Comparison of ENCODE assay signal across 7 mouse cellular contexts in genomic region chr9:70012408-70012901, GRCm38 (mm10). TPM values are rescaled to one million over a fixed set of nuclear protein-coding genes. Genes with fewer than 3 reads are reported as not detected.
A peak's percentile ranks its signal among the peaks of the same experiment; 100 is the strongest.
DNase-seq lines count a peak whose midpoint lies in the region; ATAC-seq lines count a peak whose summit lies in the region.

Gene Gtf2a2 (plus strand): TSS chr9:70012550.

- H3K9me3 ChIP-seq in intestine, embryonic 15.5 days = no peaks in the 10 kb centered on the region
- H3K9me3 ChIP-seq in midbrain, embryonic 10.5 days (replicated peaks) = no peaks in the 10 kb centered on the region

- H3K27me3 ChIP-seq in intestine, embryonic 15.5 days (replicated peaks) = no peaks in the 10 kb centered on the region
- H3K27me3 ChIP-seq in midbrain, embryonic 10.5 days (ENCODE audit: low read depth, poor library complexity, severe bottlenecking) = no peaks in the 10 kb centered on the region

- H3K36me3 ChIP-seq in intestine, embryonic 15.5 days = peaks cover 18% of the 10 kb centered on the region
- peaks cover 61% of the 10 kb centered on the region for H3K36me3 ChIP-seq in midbrain, embryonic 10.5 days

- H3K9ac ChIP-seq in intestine, embryonic 15.5 days = peak within 1 kb of the TSS; percentile 85

- H3K27ac ChIP-seq in intestine, embryonic 15.5 days = peak within 1 kb of the TSS; percentile 83
- H3K27ac ChIP-seq in midbrain, embryonic 10.5 days (replicated peaks) = peak within 1 kb of the TSS; percentile 98

- WGBS in intestine, embryonic 15.5 days = under 1% methylated on average over 57 of the region's 57 CpGs
- WGBS in midbrain, embryonic 10.5 days = under 1% methylated on average over 57 of the region's 57 CpGs

- intact Hi-C loops in gastrocnemius, postnatal 36 days (cut with DNase I) = no loop called here
- intact Hi-C loops in left cerebral cortex, postnatal 25 days (cut with DNase I) = loop anchor here (2.0 to 10.0 kb wide), 3 partner anchors 24 to 490 kb away; partner anchors contain the start of genes Bnip2 and Rnf111

- ATAC-seq in intestine, embryonic 15.5 days = peak; percentile 98

- peak within 1 kb of the TSS; percentile 70 for H3K4me2 ChIP-seq in intestine, embryonic 15.5 days (replicated peaks)

- H3K4me3 ChIP-seq in intestine, embryonic 15.5 days (replicated peaks) = peak within 1 kb of the TSS; percentile 86
- H3K4me3 ChIP-seq in midbrain, embryonic 10.5 days = peak within 1 kb of the TSS; percentile 93

- DNase-seq in adrenal gland, adult 18-20 months (ENCODE audit: low spot score in 2 of 2) = peak; percentile 91 to 93
- peak; percentile 96 for DNase-seq in embryo, embryonic 11 days
- peak; percentile 87 to 92 for DNase-seq in gastrocnemius, postnatal 36 days
- DNase-seq in left cerebral cortex, postnatal 25 days (ENCODE audit: low spot score in 2 of 2) = peak; percentile 91 to 93
- DNase-seq in midbrain, embryonic 10.5 days (ENCODE audit: low spot score) = peak; percentile 94
- peak; percentile 95 for DNase-seq in right cerebral cortex, postnatal 4 days

- peaks cover 9% of the 10 kb centered on the region; the same call in 1 of the 2 replicates for H3K4me1 ChIP-seq in intestine, embryonic 15.5 days (replicated peaks)
- peaks cover 21% of the 10 kb centered on the region for H3K4me1 ChIP-seq in midbrain, embryonic 10.5 days

RNA-seq across cellular contexts. Expression of gene Gtf2a2, which starts in this region (rescaled TPM):
- total RNA-seq in adrenal gland, adult 18-20 months (2021) = 10 to 100 TPM; 66.2 to 72.3 TPM
- 10 to 100 TPM; 49.1 to 52.8 TPM for total RNA-seq in gastrocnemius, postnatal 36 days (2021)
- 177 and 182 TPM in 2 replicates for polyA plus RNA-seq in intestine, embryonic 15.5 days (2015; fragmentation: Nextera tagmentation; extraction: Ambion mirVana)
- 10 to 100 TPM; 55.0 to 61.3 TPM for total RNA-seq in left cerebral cortex, postnatal 25 days (2021)
- polyA plus RNA-seq in midbrain, embryonic 10.5 days (2016; fragmentation: Nextera tagmentation; extraction: Ambion mirVana) = 200 TPM in 2 replicates

Comparison
In these comparisons a context has a peak if more than half of its experiments do, and no peak if none do; other contexts are left out.
1. Peak in every context shown above with its lines: DNase-seq, ATAC-seq, H3K4me3 ChIP-seq and H3K27ac ChIP-seq.